Comparison of ENCODE assay signal across 12 mouse cellular contexts in genomic region chr2:165999790-166000189, GRCm38 (mm10). TPM values are rescaled to one million over a fixed set of nuclear protein-coding genes. Genes with fewer than 3 reads are reported as not detected.
DNase-seq lines count a peak whose midpoint lies in the region; ATAC-seq lines count a peak whose summit lies in the region.
"Had no signal": no experiment of that assay in that cellular context is flagged by ENCODE, and none has a peak within 500 bp of the region (broad histone marks: within the 10 kb centered on the region; RNA-seq: fewer than 3 reads in every experiment).

No protein-coding gene starts in this region.

- H3K36me3 ChIP-seq in midbrain, embryonic 11.5 days (ENCODE audit: control insufficient read depth, insufficient read depth, low read length), result no peaks in the 10 kb centered on the region
- no peaks in the 10 kb centered on the region for H3K36me3 ChIP-seq in midbrain, embryonic 16.5 days (ENCODE audit: control insufficient read depth, insufficient read depth, low read length)
- H3K36me3 ChIP-seq in heart, embryonic 13.5 days, result no peaks in the 10 kb centered on the region; the same call in 1 of the 2 replicates
- no peaks in the 10 kb centered on the region for H3K36me3 ChIP-seq in stomach, embryonic 16.5 days (ENCODE audit: control insufficient read depth, insufficient read depth, low read length)
- H3K36me3 ChIP-seq: limb, embryonic 12.5 days had no signal

- ATAC-seq in midbrain, embryonic 11.5 days (ENCODE audit: low FRiP score), result peak; percentile 52; the same call in 1 of the 2 replicates
- ATAC-seq in midbrain, embryonic 16.5 days, result no peak
- no peak for ATAC-seq in heart, embryonic 13.5 days (ENCODE audit: extremely low read depth, insufficient number of reproducible peaks, low FRiP score, low TSS enrichment)
- ATAC-seq in stomach, embryonic 16.5 days (ENCODE audit: insufficient read depth, low FRiP score), result peak; percentile 73; the same call in 1 of the 2 replicates

- 3% methylated on average over 5 of the region's 5 CpGs for WGBS in midbrain, embryonic 11.5 days
- WGBS in midbrain, embryonic 16.5 days, result 3% methylated on average over 5 of the region's 5 CpGs
- WGBS in heart, embryonic 13.5 days, result 12% methylated on average over 5 of the region's 5 CpGs
- WGBS in stomach, embryonic 16.5 days, result 15% methylated on average over 5 of the region's 5 CpGs

- H3K4me3 ChIP-seq in midbrain, embryonic 11.5 days (ENCODE audit: low read depth, low read length), result no peak overlapping the region
- no peak overlapping the region for H3K4me3 ChIP-seq in midbrain, embryonic 16.5 days (ENCODE audit: low read depth, low read length)
- no peak overlapping the region for H3K4me3 ChIP-seq in heart, embryonic 13.5 days
- H3K4me3 ChIP-seq in stomach, embryonic 16.5 days (replicated peaks; ENCODE audit: low read length), result no peak overlapping the region
- H3K4me3 ChIP-seq: limb, embryonic 12.5 days had no signal

- H3K9ac ChIP-seq in midbrain, embryonic 11.5 days (ENCODE audit: low read length), result no peak overlapping the region
- no peak overlapping the region for H3K9ac ChIP-seq in midbrain, embryonic 16.5 days (ENCODE audit: low read depth, low read length)
- peak overlapping the region; percentile 21; the same call in 1 of the 2 replicates for H3K9ac ChIP-seq in heart, embryonic 13.5 days
- no peak overlapping the region for H3K9ac ChIP-seq in stomach, embryonic 16.5 days (ENCODE audit: low read length)
- H3K9ac ChIP-seq: limb, embryonic 12.5 days had no signal

- peak; percentile 91 for DNase-seq in midbrain, embryonic 11.5 days (ENCODE audit: low spot score, missing footprints)
- peak; percentile 77 to 85 for DNase-seq in kidney, postnatal 25 days
- DNase-seq in thymus, postnatal 25 days, result no peak
- no peak for DNase-seq in lung, postnatal 36 days
- no peak for DNase-seq in frontal cortex, postnatal 10 days (ENCODE audit: low spot score in 2 of 2)
- DNase-seq: cerebellum, adult 8-10 months; gastrocnemius, postnatal 14 days; thymus, postnatal 4 days had no signal

- peak overlapping the region; percentile 84 for H3K27ac ChIP-seq in midbrain, embryonic 11.5 days (ENCODE audit: low read depth, low read length)
- no peak overlapping the region for H3K27ac ChIP-seq in midbrain, embryonic 16.5 days (ENCODE audit: low read length)
- H3K27ac ChIP-seq in heart, embryonic 13.5 days (replicated peaks), result peak overlapping the region; percentile 28
- 0 out of 2 replicates have a peak overlapping the region, but pooled peaks have one; percentile 3 for H3K27ac ChIP-seq in stomach, embryonic 16.5 days (ENCODE audit: low read length)

- peaks cover 26% of the 10 kb centered on the region for H3K4me1 ChIP-seq in midbrain, embryonic 11.5 days (ENCODE audit: control insufficient read depth, insufficient read depth, low read length)
- H3K4me1 ChIP-seq in midbrain, embryonic 16.5 days (ENCODE audit: control insufficient read depth, insufficient read depth, low read length), result peaks cover 26% of the 10 kb centered on the region
- peaks cover 41% of the 10 kb centered on the region for H3K4me1 ChIP-seq in heart, embryonic 13.5 days
- H3K4me1 ChIP-seq in stomach, embryonic 16.5 days (ENCODE audit: control insufficient read depth, insufficient read depth, low read length), result peaks cover 42% of the 10 kb centered on the region

- H3K27me3 ChIP-seq in midbrain, embryonic 11.5 days (ENCODE audit: control insufficient read depth, insufficient read depth, low read length), result no peaks in the 10 kb centered on the region
- no peaks in the 10 kb centered on the region for H3K27me3 ChIP-seq in midbrain, embryonic 16.5 days (ENCODE audit: control insufficient read depth, insufficient read depth, low read depth, low read length)
- no peaks in the 10 kb centered on the region for H3K27me3 ChIP-seq in heart, embryonic 13.5 days (replicated peaks)
- H3K27me3 ChIP-seq in stomach, embryonic 16.5 days (ENCODE audit: control insufficient read depth, insufficient read depth, low read length), result no peaks in the 10 kb centered on the region
- H3K27me3 ChIP-seq: limb, embryonic 12.5 days had no signal

- peak overlapping the region; percentile 28 for H3K4me2 ChIP-seq in midbrain, embryonic 11.5 days
- H3K4me2 ChIP-seq in midbrain, embryonic 16.5 days (ENCODE audit: low read length), result no peak overlapping the region
- peak overlapping the region; percentile 42 for H3K4me2 ChIP-seq in heart, embryonic 13.5 days
- H3K4me2 ChIP-seq in stomach, embryonic 16.5 days (ENCODE audit: low read depth, low read length), result no peak overlapping the region
- H3K4me2 ChIP-seq: limb, embryonic 12.5 days had no signal

- no peaks in the 10 kb centered on the region for H3K9me3 ChIP-seq in midbrain, embryonic 11.5 days (ENCODE audit: control insufficient read depth, low read length)
- H3K9me3 ChIP-seq in midbrain, embryonic 16.5 days (replicated peaks; ENCODE audit: control insufficient read depth, low read length, poor library complexity, severe bottlenecking), result no peaks in the 10 kb centered on the region
- no peaks in the 10 kb centered on the region for H3K9me3 ChIP-seq in heart, embryonic 13.5 days
- no peaks in the 10 kb centered on the region for H3K9me3 ChIP-seq in stomach, embryonic 16.5 days (replicated peaks; ENCODE audit: control insufficient read depth, low read length)
- H3K9me3 ChIP-seq: limb, embryonic 12.5 days had no signal

RNA-seq across cellular contexts. Expression of gene Ncoa3, which starts 7.4 kb away (rescaled TPM):
- 16.1 and 17.4 TPM in 2 replicates for polyA plus RNA-seq in midbrain, embryonic 11.5 days (2014; fragmentation: Nextera tagmentation; extraction: Ambion mirVana)
- 15.5 and 16.0 TPM in 2 replicates for polyA plus RNA-seq in midbrain, embryonic 16.5 days (2015; fragmentation: Nextera tagmentation; extraction: Ambion mirVana)
- 10.5 and 11.2 TPM in 2 replicates for polyA plus RNA-seq in heart, embryonic 13.5 days (2015; fragmentation: Nextera tagmentation; extraction: Ambion mirVana)
- 15.7 and 15.9 TPM in 2 replicates for polyA plus RNA-seq in stomach, embryonic 16.5 days (2015; fragmentation: Nextera tagmentation; extraction: Ambion mirVana)

Comparison
In these comparisons a context has a peak if more than half of its experiments do, and no peak if none do; other contexts are left out.
1. ATAC-seq: peak in midbrain, embryonic 11.5 days (single experiment) and stomach, embryonic 16.5 days (single experiment); none in midbrain, embryonic 16.5 days (single experiment) and heart, embryonic 13.5 days (single experiment).
2. H3K4me2 ChIP-seq: peak in midbrain, embryonic 11.5 days (single experiment) and heart, embryonic 13.5 days (single experiment); none in midbrain, embryonic 16.5 days (single experiment) and stomach, embryonic 16.5 days (single experiment).
3. DNase-seq: peak in midbrain, embryonic 11.5 days (single experiment) and kidney, postnatal 25 days (2 of 2); none in thymus, postnatal 25 days (single experiment), lung, postnatal 36 days (single experiment) and frontal cortex, postnatal 10 days (0 of 2).